Mouse (Mus musculus) spleen, postnatal 0 days (tissue): ENCODE data around the gene Dkk1. TPM values are rescaled to one million over a fixed set of nuclear protein-coding genes. Genes with fewer than 3 reads are reported as not detected.

Source experiments
- polyA plus RNA-seq: library from polyadenylated mRNA; unstranded; fragments of >200 nt; fragmentation: Nextera tagmentation; extraction: Ambion mirVana; gene quantifications from 2 replicates; pipeline ENCODE4 v1.2.1, GENCODE M21; 2015

The Dkk1 gene
- polyA plus RNA-seq = 0.60 and 0.91 TPM in 2 replicates

DNA sequence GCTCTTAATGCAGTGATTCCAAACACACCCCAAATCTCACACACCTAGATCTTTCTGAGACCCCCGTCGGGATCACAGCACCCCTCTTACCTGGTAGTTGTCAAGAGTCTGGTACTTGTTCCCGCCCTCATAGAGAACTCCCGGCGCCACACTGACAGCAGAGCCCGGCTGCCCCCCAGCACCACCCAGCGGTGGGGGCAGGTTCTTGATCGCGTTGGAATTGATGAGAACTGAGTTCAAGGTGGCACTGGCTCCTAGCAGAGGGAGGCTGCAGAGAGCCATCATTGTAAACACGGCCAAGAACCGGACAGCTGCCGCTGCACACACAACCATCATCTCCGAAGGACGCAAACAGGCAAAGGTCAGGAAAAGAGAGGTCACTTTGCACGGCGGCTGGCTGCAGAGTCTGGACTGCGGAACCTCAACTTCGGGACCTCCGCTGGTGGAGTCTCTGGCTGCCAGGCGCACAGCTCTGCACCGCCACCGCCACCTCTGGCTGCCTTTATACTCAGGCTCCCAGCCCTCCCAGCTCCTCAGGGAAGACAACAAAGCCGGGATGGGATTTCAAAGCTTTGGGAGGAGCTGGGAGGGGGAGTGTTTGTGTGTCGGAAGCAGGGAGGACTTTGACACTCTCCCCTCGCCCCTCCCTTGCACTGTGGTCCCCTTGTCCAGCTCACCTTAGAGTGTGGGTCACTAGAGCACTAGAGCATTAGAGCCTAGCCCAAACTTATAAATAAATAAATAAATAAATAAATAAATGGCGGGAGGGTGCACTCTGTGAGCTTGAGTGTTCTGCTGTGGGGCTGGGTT lies at the start of gene Dkk1:
Gene Dkk1 (minus strand): TSS at position 622 of the 810 bp plus-strand sequence.

